Mouse (Mus musculus) thymus, postnatal 0 days (tissue): ENCODE results near the gene Bach2. TPM values are rescaled to one million over a fixed set of nuclear protein-coding genes. Genes with fewer than 3 reads are reported as not detected.

Experiments used
- DNase-seq: peaks from one replicate; pipeline ENCODE4 v3.0.0-alpha.2; 2015; ENCODE audit warnings: low spot score
- polyA plus RNA-seq: library from polyadenylated mRNA; unstranded; fragments of >200 nt; fragmentation: Nextera tagmentation; extraction: Ambion mirVana; gene quantifications from 2 replicates; pipeline ENCODE4 v1.2.1, GENCODE M21; 2015

The Bach2 gene
- polyA plus RNA-seq, 1 experiment from 2014 or later, result 4.8 TPM

DNA sequence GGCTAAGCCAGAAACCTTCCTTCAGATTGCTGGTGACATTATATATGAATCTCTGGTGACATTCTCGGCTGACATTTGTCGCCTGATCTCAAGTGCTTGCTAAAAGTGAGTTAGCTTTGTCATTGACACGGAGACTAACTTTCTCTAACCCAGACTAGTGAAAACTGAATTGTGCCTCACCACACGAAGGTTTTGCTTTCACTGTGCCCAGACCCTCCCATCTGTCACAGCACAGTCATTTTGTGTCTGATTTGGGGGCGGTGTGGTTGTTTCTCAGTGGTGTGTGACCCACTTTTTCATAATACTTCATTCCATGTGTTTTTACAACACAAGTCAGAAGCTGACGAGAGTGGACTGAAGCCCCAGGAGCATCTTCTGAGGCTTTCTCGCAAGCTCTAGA lies 185.8 kb downstream of the Bach2 start:
- no peak for DNase-seq

DNA sequence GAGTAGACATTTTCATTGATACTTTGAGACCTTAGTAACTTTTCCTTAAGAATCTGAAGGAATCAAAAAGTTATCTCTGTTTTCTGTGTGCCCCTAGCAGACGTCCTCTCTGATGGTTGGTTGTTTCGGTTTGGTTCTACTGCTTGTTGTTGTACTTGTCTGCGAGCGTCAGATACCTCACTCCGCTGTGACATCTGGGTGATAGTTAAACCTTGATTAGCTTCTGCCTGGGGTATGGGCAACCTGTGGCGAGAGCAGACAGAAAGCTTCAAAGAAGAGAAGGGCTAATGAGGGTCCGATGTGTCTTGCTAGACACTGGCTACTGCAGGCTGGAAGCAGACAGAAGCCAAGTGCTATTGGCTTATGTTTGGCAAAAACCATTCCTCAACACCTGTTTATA lies 186.5 kb downstream of the Bach2 start:
- DNase-seq, result no peak

DNA sequence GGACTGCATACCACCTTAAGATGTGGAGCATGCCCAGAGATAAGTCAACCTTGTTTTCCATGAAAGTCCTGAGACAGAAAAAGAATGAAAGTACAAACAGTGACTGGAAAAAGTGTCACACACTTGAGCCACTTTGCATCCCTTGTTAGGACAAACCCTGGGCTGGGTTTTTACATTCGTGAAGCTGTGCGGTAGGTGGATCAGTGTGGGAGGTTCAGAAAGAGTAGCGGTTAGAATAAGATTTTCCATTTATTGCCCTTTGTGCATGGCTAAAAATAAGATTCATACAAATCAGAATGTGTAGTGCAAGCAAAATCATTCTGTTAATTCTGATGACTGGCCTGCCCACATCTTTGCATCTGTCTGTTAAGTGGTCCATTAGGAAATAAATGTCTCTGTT lies 187.0 kb downstream of the Bach2 start:
- DNase-seq, result no peak

DNA sequence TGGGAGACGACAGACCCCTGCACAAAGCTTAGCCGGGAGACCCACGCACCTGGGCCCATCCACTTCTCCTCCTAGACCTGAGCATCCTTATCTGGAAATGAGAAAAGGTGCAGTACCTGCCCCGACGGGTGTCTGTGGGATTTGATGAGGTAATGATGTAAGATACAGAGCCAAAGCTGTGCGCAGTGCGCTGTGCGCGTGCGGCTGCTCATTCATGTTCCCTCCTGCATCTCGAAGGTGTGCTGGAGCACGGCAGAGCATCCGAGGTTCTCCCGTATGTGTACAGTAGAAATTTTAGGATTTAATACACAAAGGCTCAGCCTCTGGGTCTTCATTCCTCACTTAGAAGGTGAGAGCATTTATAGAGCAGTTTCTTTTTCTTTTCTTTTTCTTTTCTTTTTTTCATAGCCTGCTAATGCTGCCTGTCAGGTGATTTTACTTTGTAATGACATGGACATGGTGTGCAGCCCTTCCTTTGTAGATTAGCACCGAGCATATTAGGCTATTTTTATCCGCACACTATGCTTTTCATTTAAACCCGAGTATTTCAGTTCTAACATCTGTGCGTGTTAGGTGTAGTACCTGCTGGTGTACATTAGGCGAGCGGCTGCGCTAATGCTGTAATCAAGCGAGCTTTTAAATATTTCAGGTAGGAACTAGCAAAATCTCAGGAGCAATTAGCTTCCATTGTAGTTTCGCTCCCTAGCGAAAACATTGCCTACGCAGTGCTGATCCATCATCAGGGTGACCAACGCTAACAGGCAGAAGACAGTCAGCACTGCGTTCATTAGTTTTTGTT lies 188.4 kb downstream of the Bach2 start:
- no peak for DNase-seq

DNA sequence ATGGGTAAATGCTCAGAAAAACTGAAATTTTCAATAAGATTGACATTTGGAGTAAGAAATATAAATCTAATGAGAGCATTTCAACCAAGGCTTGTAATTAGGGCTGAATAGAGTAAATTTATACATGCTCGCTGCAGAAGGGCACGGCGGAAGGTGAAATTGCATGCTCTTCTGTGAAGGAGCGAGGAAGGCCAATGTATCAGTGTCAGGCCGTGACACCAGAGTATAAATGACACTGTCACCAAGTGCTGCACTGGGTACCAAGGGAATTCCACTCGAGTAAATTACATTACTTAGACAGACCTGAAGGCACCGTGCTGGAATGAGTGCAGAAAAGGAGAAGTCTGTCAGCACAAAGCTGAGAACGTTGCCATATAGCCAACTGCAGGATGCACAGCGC lies 190.1 kb downstream of the Bach2 start:
- no peak for DNase-seq

DNA sequence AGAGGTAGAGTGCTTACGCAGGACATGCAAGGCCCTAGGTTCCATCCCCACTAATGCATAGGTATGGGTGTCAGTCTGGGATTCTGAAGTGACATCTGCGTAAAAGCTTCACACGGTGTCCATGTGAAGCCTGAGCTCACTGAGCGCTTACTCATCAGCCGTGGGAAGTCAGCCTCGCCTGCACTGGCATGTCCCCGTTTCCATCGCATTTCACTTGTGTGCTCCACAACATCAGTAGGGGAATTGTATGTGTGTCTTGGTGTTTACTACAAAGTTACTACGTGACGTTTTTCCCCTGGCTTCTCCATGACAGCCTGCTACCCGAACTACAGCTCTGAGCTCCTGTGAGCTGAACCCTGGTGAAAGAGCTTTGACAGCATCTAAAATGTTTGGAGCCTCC lies 191.5 kb downstream of the Bach2 start:
- DNase-seq, result no peak

DNA sequence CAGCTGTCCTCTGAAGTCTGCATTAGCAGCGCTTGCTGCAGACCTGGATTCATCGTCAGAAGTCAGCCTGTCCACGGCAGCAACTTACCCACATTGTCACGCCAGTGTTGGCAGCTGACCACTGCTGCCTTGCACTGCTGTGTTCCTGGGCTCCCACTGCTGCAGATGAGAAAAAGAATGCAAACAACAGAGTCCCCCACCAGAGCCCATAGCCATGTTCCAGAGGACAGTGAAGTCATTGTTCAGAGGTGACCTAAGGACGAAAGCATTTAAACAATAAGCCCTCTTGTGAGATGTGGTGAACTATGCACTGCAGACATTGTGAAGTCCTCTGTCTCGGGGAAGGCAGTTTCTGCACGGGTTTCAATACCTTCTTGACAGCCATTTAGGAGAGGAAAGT lies 192.4 kb downstream of the Bach2 start:
- DNase-seq, result no peak

DNA sequence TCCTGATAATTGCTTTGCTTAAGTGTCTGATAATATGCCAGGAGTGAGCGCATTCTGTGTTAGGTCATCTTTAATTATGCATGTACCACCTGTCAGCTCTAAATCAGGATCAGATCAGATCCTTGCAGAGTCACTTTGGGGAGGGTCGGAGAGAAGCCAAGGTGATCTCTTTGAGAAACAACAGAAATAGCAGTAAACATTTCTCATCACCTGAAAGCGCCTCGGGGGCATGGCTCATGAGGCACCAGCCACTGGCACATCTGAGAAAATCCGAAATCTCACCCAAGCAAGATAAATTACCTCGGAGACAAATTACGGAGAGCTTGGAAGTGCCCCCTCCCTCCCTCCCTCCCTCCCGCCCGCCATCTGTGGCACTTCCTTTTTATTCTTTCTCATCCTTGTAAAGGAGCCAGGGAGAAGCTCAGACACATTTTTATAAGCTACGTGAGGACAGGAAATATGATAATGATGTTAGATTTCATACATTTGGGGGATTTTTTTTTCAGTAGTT lies 193.7 kb downstream of the Bach2 start:
- no peak for DNase-seq

DNA sequence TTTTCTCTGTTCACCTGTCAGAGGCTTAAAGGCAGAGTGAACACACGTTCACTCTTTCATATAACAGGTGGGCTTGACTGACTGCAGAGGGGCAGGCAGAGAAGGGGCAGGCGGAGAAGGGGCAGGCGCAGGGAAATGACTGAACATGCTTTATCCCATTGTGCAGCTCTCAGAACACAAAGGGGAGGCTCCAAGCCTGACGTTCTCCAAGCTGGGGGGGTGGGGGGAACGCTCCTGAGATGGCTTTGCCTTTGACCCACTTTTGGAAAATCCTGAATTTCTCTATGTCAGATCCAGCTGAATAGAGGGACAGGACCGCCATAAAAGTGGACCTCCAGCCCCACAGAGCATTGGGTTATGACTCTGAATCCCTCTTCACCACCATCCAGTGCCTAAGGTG lies 194.3 kb downstream of the Bach2 start:
- no peak for DNase-seq

DNA sequence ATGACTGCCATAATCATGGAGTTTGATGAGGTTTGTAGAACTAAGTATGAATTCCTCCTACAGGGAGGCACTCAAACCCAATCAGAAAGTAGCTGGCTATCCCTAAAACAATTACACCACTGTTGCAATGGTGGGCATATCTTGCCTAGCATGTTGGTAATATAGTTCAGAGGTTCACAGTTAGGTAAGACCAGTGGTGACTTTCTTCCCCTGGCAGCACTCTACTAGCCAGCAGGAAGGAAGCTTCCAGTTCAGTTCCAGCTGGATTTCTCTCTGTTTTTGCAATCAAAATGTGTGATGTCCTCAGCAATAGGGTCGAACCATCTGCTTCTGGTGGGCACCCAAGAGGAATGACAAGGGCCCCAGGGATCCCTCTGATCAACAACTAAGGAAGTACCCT lies 196.0 kb downstream of the Bach2 start:
- DNase-seq, result no peak

DNA sequence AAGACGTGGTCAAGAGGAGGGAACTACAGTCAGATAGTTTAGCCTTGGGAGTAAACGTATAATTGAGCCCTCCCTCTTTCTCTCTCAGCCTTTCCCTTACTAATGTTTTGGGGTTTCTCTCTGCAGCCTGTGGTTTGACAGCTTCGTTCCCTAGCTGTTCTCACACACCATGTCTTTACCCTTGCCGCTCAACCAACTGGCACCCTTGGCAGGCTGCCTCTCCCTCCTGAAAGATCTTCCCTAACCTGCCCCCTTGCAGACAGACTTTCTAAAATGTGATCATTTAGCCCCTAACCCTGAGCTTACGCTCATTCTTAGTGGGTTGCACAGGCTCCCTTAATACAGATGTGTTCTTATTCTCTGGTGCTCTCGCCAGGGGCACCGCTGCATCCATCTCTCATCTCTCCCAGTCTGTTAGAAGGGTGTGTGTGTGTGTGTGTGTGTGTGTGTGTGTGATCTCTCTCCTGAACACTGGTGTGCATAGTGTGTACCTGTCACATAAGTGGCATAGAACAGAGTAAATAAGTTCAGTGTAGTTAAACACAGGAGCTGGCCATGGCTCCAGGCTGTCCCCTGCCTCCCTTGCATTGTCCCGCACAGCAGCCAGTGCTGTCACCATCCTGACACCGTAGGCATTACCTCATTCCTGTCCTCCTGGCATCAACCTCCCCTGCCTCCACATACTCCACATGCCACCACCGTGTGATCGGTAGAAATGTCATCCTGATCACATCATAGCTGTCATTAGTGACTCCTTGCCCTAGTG lies 201.6 kb downstream of the Bach2 start:
- no peak for DNase-seq

DNA sequence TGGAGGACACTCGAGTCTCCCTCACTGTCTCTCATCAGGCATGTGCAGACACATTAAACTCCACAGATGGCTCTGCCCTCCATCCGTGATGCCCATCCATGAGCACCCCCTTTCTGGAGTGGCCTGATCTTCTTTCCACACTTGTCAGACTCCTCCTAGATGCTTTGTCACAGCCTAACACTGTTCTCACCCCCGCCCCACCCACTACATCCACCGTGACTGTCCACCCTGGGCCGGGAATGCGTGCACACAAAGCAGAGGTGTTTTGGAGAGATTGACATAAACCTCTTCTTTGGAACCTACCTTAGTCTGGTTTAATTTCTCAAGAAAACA lies 202.1 kb downstream of the Bach2 start:
- no peak for DNase-seq

DNA sequence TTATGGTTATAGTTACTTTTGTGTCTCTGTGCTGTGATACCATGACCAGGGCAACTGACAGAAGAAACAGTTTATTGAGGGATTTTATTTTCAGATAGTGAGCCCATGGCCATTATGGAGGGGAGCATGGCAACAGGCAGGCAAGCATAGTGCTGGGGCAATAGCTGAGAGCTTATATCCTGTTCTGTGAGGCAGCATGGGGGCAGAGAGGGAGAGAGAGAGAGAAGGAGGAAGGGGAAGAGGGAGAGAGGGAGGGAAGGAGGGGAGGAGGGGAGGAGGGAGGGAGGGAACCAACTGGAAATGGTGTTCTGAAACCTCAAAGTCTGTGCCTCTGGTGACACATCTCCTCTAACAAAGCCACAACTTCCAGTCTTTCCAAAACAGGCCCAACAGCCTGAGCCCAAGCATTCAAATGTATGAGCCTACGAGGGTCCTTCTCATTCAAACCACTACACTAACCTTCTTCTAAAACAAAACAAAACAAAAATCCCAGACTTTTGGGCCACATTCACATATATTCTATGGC lies 206.1 kb downstream of the Bach2 start:
- DNase-seq, result no peak

DNA sequence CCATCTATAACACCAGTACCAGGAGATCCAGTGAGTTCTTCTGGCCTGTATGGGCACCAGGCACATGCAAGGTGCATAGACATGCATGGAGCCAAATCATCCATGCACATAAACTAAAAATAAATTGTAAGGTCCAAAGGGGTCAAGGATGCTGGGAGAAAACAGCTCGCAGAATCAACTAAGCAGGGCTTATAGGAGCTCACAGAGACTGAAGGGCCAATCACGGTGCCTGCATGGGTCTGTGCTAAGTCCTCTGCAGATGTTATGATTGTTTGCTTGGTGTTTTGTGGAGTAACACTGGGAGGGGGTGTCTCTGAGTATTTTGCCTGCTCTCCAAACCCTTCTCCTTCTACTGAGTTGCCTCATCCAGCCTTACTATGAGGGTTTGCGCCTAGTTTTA lies 209.2 kb downstream of the Bach2 start:
- no peak for DNase-seq

DNA sequence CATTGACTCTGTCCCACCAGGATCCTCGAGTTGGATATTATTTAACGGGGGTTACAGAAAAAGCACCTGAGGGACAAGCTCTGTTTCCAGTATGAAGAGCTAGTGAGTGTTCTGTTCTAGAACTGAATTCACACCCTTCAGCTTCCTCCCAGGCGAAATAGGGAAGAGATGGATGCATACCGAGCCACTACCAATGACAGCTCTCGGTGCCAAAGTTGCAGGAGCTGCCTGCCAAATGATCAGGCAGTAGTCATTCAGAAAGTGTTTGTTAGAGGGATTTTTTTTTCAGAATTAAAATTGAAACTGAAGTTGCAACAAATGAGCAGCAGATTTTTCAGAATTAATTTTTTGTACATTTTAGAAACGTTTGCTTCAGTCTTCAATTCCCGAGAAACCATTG lies 223.4 kb downstream of the Bach2 start:
- no peak for DNase-seq

DNA sequence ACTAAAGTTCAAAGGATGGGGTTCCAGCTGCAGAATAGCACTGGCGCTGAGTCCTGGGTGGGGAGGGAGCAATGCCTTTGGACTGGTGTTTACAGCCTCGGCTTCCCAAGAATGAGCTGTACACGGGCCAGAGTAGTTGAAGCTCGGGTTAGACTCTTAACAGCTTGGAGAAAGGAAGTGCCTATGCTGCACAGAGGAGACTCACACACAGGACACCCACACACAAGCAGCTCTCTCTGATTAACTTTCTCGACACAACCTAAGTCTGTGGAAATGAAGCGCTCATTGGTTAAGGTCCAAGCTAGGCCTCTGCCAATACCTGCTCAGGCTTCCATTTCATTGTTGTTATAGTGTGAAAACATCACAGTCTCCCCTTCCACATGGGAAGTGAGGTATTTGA lies 224.5 kb downstream of the Bach2 start:
- no peak for DNase-seq

DNA sequence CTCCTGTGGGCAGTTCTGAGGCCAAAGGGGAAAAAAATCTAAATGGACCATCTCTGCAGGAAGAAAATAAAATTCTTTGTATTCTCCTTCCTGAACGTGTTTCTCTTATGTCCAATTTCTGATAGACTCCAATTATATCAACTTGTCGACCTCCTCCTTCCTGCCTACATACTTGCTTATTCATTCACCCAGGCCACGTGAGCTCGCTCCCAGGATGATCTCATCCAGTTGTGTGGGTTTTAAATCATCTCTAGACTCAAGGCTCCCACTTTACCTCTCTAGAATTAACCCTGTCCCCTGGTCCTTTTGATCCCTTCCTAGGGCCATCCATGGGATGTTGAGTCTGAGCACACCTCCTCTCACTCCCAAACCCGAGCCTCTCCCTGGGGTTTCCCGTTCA lies 225.9 kb downstream of the Bach2 start:
- DNase-seq, result no peak

DNA sequence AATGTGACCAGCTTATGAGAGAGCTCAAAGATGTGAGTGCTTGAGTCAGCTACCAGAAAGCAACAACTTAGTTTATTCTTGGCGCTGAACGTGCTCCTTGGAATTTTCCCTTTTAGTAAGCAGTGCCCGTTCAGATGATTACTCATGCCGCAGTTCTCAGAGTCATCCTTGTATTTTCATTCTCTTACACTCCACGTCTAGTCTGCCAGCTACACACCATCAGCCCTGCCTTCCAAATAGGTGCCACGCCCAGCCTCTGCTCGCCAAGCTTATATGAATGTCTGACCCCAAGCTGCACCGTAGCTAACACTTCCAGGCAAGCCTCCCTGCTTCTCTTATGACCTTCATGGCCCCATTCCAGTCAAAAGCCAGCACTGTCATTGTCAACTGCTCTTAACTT lies 227.4 kb downstream of the Bach2 start:
- DNase-seq, result no peak

DNA sequence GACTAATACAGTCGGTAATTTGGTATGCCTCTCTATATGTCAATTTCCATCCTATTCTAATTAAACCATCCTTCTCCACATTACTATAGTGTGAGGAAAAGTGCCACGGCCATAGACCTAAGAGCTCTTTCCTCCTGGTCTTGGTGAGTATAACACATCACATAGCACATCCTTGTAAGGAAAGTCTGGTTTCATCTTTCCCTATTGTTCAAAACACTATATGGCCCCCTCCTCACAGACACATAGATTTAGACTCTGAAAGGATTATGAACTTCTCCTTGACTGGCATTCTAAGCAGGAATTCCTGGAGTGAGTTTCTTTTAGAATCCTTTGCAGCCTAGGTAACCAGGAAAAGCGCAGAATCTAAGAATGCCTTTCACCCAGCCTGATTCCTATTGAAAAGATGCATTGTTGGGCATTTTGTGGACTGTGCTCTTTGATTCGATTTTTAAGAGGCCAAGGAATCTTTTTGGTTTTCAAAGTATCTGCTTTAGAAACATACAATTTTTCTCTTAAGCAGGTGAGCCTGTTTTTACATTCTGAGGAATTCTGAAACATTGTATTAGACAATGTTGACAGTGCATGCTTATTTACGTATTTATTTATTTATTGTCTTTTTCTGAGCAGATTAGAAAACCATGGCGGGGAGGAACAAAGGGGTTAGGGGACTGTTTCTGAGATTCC lies 239.5 kb downstream of the Bach2 start:
- no peak for DNase-seq

DNA sequence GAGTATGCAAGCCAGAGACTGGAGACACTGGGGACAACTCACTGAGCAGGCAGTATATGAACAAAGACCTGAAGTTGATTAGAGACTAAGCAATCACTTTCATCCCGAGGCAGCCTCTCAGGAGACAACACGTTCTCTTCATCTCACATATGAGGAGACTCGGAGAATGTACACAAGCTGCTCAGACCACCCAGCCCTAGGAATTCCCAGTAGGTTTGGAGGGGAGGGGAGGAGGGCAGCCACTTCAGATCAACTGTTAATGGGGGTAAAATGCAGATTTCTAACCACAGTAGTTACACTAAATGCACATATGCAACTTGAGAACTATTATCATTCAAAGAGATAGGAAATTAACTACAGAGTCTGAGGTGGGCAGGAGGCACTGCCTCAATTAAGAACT lies 240.6 kb downstream of the Bach2 start:
- no peak for DNase-seq

DNA sequence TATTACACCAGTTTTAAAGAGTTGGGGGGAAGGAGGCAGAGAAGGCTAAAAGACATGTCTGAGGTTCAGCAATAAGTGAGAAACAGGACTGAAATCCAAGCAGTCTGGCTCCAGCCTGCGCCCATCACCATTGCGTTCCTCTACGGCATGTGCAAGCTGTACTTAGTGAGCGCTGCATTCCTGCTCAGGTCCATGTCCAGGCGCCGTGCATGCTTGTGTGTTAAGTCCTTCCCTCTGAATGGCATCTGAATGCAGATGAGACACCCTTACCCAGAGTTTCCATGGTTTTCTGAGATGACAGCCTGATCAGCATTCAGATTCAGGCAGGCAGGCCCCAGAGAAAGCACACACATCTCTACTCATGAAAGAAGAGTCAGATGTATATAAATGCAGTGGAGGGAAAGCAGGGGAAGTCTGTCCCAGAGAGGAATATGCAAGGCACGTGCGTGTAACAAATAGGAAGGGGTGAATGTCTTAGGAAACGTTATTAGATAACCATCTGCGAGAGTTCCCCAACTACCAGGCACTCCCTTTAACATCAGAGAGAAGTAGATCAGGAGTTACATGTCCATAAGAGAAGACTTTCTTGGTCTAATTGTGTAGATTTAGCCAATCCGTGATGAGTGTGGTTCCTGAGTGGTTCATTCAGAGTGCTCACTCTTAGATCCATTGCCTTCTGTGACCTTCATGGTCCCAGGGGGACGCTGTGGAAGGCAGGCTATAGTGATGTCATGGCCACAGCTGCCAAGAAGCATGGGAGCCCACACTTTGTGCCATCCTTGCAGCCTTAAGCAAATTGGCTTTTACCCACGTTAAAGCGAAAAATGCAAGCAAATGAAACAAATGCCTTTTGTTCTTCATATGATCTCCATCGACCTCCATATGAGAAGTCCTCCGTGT lies 241.4 kb downstream of the Bach2 start:
- DNase-seq, result no peak
